Mouse (Mus musculus): ENCODE measurements around the gene Lima1. TPM values are rescaled to one million over a fixed set of nuclear protein-coding genes. Genes with fewer than 3 reads are reported as not detected.

Lima1 gene
- under 1 TPM; 0.47 to 0.78 TPM for total RNA-seq (2023)

DNA sequence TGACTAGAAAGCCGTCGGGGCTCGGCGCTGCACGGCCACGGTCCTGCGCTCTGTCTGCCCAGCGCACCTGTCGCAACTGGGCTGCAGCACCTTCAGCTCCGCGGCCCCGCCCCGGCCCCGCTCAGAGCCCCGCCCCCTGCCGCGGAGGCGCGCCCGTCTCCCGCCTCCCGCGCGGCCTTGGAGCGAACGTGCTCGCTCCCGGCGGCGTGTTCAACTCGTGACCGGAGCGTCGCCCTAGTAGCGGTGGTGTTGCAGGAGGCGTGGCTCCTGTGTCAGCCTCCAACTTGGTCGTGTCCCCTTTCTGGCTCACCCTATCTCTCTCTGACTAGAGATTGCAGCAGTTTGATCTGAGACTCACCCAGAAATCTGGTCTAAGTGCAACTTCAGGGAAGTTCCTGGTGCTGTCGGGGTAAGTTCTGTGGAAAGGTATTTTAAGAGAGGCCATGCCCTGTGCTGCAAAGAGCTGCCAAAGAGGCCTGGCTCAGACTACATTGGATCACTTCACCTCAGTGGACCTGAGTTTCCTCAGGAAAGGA is at the start of gene Lima1:
Gene Lima1 (minus strand): TSS at position 123 of the 536 bp plus-strand sequence.

GRCm38 (mm10) chr15:99772881-99772924 is 102.6 kb downstream of the Lima1 start, which contains the start of gene Cers5:
Gene Cers5, minus strand, starts transcription at chr15:99772885.

Other genes starting within 250 kb of the Lima1 start
- 1 to 10 TPM; 4.6 to 6.1 TPM for gene Racgap1, start 223.8 kb downstream of the Lima1 start, total RNA-seq (2023)
- gene Asic1, start 205.1 kb downstream of the Lima1 start, total RNA-seq (2023), result not detected
- 10 to 100 TPM; 60.5 to 72.8 TPM for gene Smarcd1, start 173.3 kb downstream of the Lima1 start, total RNA-seq (2023)
- 1 to 10 TPM; 6.1 to 6.7 TPM for gene Gm17349, start 170.0 kb downstream of the Lima1 start, total RNA-seq (2023)
- under 1 TPM; 0.67 to 0.98 TPM for gene Gpd1, start 157.9 kb downstream of the Lima1 start, total RNA-seq (2023)
- gene Cox14, start 149.8 kb downstream of the Lima1 start, total RNA-seq (2023), result 10 to 100 TPM; 47.2 to 48.6 TPM
- 10 to 100 TPM; 56.3 to 59.3 TPM for gene Cers5, start 102.6 kb downstream of the Lima1 start, total RNA-seq (2023)
- not detected for gene Fam186a, start 91.6 kb upstream of the Lima1 start, total RNA-seq (2023)
- 10 to 100 TPM; 79.7 to 87.1 TPM for gene Larp4, start 94.6 kb upstream of the Lima1 start, total RNA-seq (2023)
- gene Dip2b, start 163.2 kb upstream of the Lima1 start, total RNA-seq (2023), result 10 to 100 TPM; 89.4 to 94.7 TPM

All from B cell, adult 67 days (primary cell).